Mouse (Mus musculus) brown adipose tissue, adult 24 weeks (tissue): Measurements from ENCODE around the gene Trp63. TPM values are rescaled to one million over a fixed set of nuclear protein-coding genes. Genes with fewer than 3 reads are reported as not detected.

Experiments
- H3K27ac ChIP-seq: fragments of 200-500 bp; replicated peaks from 2 replicates; pipeline ENCODE4 v1.5.1; 2012; ENCODE audit warnings: low read depth, mild to moderate bottlenecking, low read length
- H3K4me1 ChIP-seq: fragments of 200-500 bp; 2 replicates; pipeline ENCODE4 v1.6.1; 2012; ENCODE audit warnings: low read length, mixed read lengths; ENCODE audit not compliant: control insufficient read depth, insufficient read depth, insufficient read length
- H3K4me3 ChIP-seq: fragments of 200-500 bp; 2 replicates; pipeline ENCODE4 v1.5.1; 2012; ENCODE audit warnings: low read depth, mild to moderate bottlenecking, low read length, moderate library complexity; ENCODE audit not compliant: insufficient read depth
- polyA plus RNA-seq: library from polyadenylated mRNA; stranded (reverse); fragments of >200 nt; gene quantifications from 2 replicates; pipeline ENCODE4 v1.2.4, GENCODE M21; 2012; ENCODE audit not compliant: missing spikeins, insufficient read depth, insufficient read length

Trp63 gene
- polyA plus RNA-seq, 1 experiment, result not detected

DNA sequence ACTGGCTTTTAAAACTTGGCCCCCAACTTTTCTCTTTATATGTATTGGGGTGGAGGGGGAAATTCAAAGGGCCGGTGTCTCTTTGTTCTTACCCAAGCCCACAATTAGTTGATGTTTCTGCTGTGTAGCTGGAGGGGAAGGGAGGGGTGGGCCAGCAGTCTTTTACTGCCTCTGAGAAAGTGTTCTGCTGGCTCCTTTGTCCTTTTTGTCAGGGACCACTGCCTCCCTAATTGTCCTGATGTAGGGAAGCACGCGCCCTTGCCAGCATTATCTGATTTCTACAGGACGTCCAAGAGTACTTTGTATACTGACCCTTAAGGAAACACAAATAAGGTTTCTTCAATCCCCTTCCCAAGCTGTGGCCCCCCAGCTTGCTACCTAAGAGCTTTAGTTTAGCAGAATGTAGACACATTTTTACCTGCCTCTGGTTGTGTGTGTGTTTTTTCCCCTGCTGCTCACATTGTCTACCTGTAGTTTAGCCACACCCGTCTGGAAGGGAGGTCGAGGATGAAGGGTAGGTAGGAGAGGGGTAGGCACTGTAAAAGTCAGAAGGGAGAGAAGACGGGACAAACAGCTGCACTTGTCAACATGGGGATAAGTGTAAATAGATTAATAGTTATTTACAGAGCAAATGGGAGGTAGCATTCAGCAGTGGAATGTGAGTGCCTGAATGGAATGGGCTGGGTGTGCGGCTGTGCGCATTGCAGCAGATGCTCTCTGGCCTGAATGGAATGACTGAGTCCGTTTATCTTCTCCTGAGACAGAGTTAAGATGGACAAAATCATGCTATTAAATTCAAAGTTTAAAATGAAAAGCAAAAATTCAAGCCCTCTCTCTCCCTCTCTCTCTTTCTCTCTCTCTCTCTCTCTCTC is 134.4 kb downstream of the Trp63 start:
- Histone ChIP-seq H3K27ac (no peak overlapping the region), H3K4me1 (no peaks in the 10 kb centered on the region), H3K4me3 (no peak overlapping the region)

DNA sequence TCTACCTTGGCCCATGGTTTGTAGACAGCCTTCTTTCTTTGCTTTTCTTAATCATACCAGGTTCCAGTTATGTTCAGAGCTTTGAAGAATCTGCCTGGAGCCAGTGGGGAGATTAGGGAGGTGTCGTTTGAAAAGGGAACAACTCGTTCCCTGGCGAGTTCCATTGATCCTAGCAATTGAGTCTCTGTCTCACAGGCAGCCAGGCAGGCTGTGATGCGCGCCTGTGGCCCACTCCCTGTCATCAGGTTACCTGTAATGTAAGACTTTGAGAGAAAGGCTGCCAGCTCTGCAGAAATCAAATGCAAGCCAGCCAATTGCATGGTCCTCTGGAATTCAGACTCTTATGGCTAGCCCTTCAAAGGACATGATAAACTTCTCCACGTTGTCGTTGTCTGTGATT is 142.5 kb downstream of the Trp63 start:
- no peak overlapping the region for H3K27ac ChIP-seq
- H3K4me3 ChIP-seq, result no peak overlapping the region
- no peaks in the 10 kb centered on the region for H3K4me1 ChIP-seq

DNA sequence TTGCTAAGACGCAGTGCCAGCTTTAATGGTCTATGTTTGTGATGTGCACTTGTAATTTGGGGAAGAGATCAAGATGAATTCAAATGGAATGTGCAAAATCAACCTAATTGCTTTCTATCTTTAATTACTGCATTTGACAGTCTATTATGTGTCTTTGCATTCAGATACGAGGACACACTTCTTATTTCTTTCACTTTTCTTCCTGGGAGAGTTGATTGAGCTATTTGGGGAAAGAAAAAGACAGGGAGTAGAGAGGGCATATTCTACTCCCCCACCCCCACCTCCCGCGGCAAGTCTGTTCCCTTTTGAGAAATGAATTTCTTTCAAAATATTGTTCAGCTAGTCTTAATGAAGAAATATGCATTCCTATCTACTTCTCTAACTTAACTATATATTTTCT is 149.0 kb downstream of the Trp63 start:
- no peak overlapping the region for H3K4me3 ChIP-seq
- no peak overlapping the region for H3K27ac ChIP-seq
- H3K4me1 ChIP-seq, result no peaks in the 10 kb centered on the region

DNA sequence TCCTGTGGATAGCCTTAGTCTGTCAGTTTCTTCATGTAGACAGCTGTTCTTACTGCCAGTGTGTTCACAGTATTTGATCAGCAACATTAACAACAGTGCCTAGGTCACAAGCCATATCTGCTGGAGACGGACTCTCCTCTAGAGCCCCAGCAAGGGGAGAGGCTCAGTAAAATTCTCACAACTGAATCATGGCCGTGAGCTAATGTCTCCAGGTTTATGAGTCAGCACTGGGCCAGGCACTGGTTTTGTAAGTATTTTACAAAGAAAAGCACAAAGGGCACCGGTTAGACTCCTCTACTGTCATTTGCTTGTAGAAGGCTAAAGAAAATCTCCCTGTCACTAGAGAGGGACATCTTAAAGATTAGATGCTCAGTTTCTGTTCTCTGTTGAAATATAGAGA is 151.7 kb downstream of the Trp63 start:
- H3K4me1 ChIP-seq, result no peaks in the 10 kb centered on the region
- no peak overlapping the region for H3K27ac ChIP-seq
- no peak overlapping the region for H3K4me3 ChIP-seq

DNA sequence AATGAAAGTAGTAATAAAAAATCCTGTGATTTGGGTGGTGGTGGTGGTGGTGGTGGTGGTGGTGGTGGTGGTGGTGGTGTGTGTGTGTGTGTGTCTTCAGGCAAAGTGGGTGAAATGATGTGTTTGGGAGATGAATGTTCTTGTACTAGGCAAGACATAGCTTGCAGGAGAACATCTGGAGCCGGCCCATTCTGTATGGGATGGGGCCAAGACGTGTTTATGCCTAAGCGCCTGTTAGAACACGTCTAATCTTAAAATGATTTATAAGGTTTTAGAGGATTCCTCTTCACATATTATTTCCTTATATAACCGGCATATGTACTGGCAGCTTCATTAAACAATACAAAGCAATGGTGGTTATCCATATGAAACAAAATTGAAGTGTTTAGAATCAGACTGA is 152.2 kb downstream of the Trp63 start:
- Histone ChIP-seq H3K27ac (no peak overlapping the region), H3K4me3 (no peak overlapping the region), H3K4me1 (no peaks in the 10 kb centered on the region)

DNA sequence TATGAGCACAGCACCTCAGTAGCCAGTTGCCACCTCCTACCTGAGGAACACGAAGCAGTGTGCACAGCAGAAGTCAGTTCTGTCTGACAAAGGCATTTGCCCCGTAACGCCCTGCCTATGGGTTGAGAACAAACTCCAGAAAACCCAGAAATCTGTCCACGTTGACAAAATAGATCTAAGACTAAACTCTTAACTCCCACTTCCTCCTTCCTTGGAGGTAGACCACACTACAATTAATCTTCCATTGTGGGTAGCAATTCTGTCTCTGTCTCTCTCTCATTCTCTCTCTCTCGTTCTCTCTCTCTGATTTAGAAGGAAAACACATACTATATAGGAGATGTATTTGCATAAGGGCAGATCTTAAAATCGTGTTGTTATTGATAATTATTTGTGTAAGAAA is 159.4 kb downstream of the Trp63 start:
- Histone ChIP-seq H3K4me1 (no peaks in the 10 kb centered on the region), H3K4me3 (no peak overlapping the region), H3K27ac (no peak overlapping the region)

DNA sequence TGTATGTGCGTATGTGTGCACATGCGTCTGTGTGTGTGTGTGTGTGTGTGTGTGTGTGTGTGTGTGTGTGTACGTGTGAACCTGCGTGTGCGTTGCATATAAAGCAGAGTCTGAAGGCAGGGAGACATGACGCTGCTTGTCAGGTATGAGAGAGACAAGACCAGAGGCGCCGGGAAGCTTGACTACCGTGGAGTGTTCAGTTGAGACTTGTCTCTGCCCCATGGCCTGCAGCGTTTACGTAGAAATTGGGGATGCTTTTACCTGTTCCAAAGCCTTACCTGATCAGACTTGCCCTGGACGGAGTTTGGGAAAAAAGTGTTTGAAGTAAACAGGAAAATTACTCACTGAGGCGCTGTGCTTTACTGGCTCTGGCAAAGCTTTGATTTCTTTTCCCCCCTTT is 160.1 kb downstream of the Trp63 start:
- Histone ChIP-seq H3K4me3 (no peak overlapping the region), H3K27ac (no peak overlapping the region), H3K4me1 (no peaks in the 10 kb centered on the region)

DNA sequence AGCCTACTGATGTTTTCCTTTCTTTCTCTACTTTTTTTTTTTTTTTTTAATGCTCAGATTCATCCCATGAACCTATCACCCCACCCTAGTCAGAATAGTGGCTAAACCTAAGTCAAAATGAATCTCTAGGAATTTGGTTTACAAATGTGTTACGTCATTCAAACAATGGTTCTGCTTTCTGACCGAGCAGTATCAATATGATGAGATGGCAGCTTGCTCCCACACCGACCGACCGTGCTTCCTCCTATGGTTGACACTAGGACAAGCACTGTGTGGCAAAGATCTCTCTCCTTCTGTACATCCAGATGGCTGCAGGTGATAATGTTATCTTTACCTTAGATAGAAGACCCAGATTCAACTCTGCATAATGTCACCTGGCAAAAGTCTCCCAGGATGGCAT is 163.0 kb downstream of the Trp63 start:
- H3K4me3 ChIP-seq, result no peak overlapping the region
- peaks cover 2% of the 10 kb centered on the region; the same call in 1 of the 2 replicates for H3K4me1 ChIP-seq
- H3K27ac ChIP-seq, result no peak overlapping the region

DNA sequence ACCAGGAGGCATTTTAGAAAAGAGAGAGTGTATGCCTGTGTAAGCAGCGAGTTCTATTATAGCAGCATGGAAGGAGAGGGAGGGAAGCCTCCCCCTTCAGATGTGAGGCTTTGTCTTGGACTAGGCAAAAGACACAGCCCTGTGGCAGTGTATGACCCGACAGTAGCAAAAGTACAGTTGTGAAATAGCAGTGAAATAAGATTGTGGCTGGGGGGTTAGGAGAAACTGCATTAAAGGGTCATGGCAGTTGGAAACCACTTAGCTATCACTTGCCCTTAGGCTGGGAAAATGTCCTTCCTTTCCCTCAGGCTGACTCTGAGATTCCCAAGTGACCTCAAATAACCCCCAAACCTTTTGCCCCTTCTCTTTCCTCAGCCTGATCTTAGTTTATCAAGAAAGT is 164.9 kb downstream of the Trp63 start:
- no peak overlapping the region for H3K27ac ChIP-seq
- H3K4me1 ChIP-seq, result peaks cover 2% of the 10 kb centered on the region; the same call in 1 of the 2 replicates
- H3K4me3 ChIP-seq, result no peak overlapping the region

DNA sequence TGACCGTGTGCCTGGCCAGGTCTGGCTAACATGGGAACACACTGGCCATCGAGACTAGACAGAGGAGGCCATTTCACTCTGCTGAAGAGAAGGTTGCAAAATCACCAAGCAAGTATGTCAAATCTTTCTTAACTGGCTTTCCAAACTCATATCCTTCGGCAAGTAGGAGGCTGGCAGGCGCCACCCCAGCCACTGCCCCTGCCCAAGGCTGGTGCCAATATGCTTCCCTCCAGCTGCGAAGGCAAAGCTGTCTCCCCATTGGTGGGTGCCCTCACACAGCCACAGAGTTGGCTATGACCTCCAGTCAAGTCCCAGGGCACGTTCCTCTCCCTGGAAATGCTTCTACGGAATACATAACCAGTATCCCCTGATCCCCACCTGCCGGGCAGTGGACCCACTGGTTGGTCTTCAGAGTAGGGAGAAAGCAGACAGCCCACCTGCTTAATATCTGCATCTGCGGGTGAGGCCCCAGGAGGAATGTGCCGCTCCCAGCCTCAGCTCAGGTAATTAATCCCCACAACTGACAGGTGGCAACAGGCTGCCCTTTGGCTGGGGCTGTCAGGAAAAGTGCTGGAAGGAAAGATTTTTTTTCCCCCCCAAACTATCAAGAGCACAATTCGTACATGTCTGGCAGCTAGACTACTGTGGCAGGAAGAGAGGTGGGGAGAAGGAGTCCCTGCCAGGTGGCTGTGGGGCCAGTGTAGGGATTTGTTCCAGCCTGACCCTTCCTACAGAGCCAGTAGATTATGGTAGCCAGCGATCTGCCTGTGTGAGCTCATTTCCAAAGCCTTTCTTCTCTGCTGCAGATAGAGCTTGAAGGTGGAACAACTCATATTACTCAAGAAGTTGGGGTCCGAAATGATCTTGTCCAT is 166.3 kb downstream of the Trp63 start:
- Histone ChIP-seq H3K27ac (no peak overlapping the region), H3K4me3 (no peak overlapping the region), H3K4me1 (peaks cover 2% of the 10 kb centered on the region; the same call in 1 of the 2 replicates)

DNA sequence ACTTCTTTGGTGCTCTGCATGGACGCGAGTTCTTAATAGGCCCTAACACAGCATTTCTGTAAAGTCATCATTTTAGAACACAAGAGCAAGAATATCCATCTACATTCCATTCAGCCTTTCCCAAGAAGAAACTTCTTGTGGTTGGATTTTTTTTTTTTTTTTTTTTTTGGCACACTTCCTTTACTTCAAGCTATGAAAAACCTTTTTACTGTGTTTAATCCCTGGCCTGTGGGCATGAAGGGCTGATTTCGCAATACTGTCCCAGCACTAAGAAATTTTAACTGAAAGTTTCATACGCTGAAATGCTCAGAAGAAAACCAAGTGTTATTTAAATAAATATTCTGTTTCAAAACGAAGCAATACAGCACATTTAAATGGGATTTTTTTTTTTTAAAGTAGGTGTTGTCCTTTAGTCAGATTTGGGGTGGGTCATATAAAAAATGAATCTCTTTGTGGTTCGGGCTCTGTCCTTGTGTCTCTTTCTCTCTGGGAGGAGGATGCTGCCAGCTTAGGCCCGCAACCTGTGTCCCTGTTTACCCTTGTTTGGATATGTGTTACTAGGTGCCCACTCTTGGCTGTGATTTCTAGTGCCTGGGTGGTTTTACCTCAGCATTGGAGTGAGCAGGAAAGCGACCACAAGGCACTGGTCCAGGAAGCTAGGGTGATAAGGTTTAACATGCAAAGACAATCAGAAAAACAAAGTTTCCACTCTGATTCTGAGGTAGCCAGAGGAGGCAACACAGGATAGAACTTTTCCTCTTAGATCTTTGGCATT is 177.4 kb downstream of the Trp63 start:
- Histone ChIP-seq H3K4me1 (no peaks in the 10 kb centered on the region), H3K27ac (no peak overlapping the region), H3K4me3 (no peak overlapping the region)

DNA sequence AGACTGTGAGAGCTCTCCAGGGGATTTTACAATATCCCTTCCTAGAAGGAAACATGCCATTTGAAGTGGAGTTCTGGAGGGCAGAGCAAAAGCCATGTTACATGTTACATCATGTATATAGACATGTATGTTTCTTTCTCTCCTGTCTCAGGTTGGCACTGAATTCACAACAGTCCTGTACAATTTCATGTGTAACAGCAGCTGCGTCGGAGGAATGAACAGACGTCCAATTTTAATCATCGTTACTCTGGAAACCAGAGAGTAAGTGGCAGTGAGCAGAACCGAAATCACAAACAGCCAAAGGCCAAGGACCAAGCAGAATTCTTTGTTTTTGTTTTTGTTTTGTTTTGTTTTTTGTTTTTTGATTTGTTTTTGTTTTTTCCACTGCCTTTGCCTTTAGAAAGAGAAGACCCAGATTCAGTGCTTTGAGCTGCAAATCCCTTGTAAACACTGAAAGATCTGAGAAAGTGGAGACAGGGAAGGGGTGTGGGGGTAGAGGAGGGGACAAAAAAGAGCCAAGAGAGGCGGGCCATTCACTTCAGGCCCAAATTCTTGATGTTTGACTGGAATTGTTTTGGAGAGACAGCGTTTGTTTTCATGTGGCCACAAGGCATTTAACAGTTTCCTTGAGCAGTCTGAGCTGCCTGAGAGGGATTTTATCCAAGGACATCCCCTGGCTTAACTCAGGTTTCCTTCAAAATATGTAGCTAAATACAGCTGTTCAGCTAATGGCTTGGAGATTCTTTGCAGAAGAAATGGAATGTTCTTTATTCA is 181.7 kb downstream of the Trp63 start:
- no peak overlapping the region for H3K27ac ChIP-seq

DNA sequence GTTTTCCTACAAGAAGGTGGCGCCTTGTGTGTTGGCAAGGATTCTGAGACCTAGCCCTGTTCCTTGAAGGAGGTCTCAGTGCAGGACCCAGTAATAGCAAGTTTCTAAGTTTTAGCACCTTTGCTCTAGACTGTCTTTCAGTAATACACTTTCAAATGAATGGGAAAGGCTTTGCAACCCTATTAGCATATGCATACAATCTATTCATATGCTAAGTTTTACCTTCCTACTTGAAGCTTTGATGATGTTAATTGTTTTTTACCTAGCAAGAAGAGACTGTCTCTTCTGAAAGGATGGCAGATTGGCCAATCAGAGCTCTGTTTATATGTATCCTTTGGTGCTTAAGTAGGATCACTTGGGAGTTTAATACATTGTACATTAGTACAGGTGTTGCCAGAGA is 187.9 kb downstream of the Trp63 start:
- H3K27ac ChIP-seq, result no peak overlapping the region
- H3K4me1 ChIP-seq, result no peaks in the 10 kb centered on the region
- no peak overlapping the region for H3K4me3 ChIP-seq

More for the DNA sequence above, 181.7 kb downstream of the Trp63 start:
- H3K4me1 ChIP-seq, result no peaks in the 10 kb centered on the region
- H3K4me3 ChIP-seq, result no peak overlapping the region

DNA sequence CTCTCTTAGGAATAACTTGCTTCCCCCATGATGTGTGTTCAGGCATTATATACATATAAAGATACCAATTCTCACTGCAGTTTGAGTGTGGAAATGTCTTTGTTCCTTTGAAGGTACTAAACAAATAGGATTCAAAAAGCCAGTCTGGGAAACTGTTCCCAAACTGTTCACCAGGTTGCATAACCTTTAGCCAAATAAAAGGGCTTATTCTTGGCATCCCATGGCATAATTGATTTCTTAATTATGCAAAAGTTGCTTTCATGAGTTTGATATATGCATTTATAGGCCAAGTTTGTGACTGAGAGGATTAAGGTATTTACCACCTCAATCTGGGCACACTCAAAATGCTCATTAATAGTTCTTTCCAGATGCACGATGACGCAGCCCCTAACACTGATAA is 192.1 kb downstream of the Trp63 start:
- H3K27ac ChIP-seq, result no peak overlapping the region
- H3K4me1 ChIP-seq, result no peaks in the 10 kb centered on the region
- no peak overlapping the region for H3K4me3 ChIP-seq
